Mouse (Mus musculus): Measurements from ENCODE around the gene Gpr39. TPM values are rescaled to one million over a fixed set of nuclear protein-coding genes. Genes with fewer than 3 reads are reported as not detected.
A peak's percentile ranks its signal among the peaks of the same experiment; 100 is the strongest.

The Gpr39 gene
- polyA plus RNA-seq, 1 experiment from 2014 or later: 14.3 TPM

DNA sequence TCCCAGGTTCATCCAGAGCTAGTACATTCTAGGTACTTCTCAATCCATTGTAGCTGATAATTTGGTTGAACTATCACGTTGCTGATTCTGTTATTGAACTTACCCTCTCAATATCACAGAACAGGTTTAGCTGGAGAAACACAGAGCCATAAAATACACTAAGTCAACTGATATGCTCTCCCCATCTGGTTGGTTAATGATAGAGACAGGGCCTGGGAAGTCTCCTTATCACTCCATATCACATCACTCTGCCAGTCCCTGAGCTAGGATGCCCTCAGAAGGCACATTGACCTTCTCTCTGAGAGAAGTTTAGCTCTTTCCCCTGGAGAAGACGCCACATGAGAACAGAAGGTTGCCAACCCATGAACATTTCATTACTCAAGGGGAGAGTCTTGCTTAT is 14.7 kb upstream of the Gpr39 start:
- ATAC-seq: no peak
- POLR2A ChIA-PET: no interaction called here
- no peak for DNase-seq (ENCODE audit: low read depth, low spot score)
- TF ChIP-seq CTCF (IDR thresholded peaks at IDR 0.05): no peak
- in situ Hi-C loops (cut with MboI; ENCODE audit: low pct_unique_long_range_greater_than_20kb): no loop called here
- no peaks in the 10 kb centered on the region for H3K27me3 ChIP-seq
- CTCF ChIA-PET: interaction anchor here (1.0 to 1.3 kb wide), 2 partner anchors 10 to 16 kb away, joined by 3 to 5 read pairs; no protein-coding TSS in a partner anchor

- H3K27me3 ChIP-seq: no peaks in the 10 kb centered on the region
- in situ Hi-C loops (cut with MboI; ENCODE audit: low pct_unique_long_range_greater_than_20kb): no loop called here
- no peak for TF ChIP-seq CTCF (IDR thresholded peaks at IDR 0.05)
- ATAC-seq (no peak), DNase-seq (ENCODE audit: low read depth, low spot score) (no peak)
- ChIA-PET CTCF (interaction anchor here (1.3 to 1.9 kb wide), 2 partner anchors 9 to 10 kb away, joined by 3 to 4 read pairs; no protein-coding TSS in a partner anchor), POLR2A (no interaction called here)
Observed at GRCm38 (mm10) chr1:125662660-125663059, 14.1 kb upstream of the Gpr39 start.

- CTCF ChIA-PET: interaction anchor here (1.9 kb wide), 1 partner anchor 11 kb away, joined by 4 read pairs; no protein-coding TSS in a partner anchor
- in situ Hi-C loops (cut with MboI; ENCODE audit: low pct_unique_long_range_greater_than_20kb): no loop called here
- TF ChIP-seq CTCF (IDR thresholded peaks at IDR 0.05): no peak
- DNase-seq (ENCODE audit: low read depth, low spot score): no peak
- peak; percentile 81 for ATAC-seq
- H3K27me3 ChIP-seq: no peaks in the 10 kb centered on the region
- POLR2A ChIA-PET: no interaction called here
Observed at GRCm38 (mm10) chr1:125663104-125663503, 13.7 kb upstream of the Gpr39 start.

GRCm38 (mm10) chr1:125665127-125665637 is 11.6 kb upstream of the Gpr39 start:
- in situ Hi-C loops (cut with MboI; ENCODE audit: low pct_unique_long_range_greater_than_20kb): no loop called here
- no peak for DNase-seq (ENCODE audit: low read depth, low spot score)
- TF ChIP-seq CTCF (IDR thresholded peaks at IDR 0.05): no peak
- H3K27me3 ChIP-seq: no peaks in the 10 kb centered on the region
- ChIA-PET POLR2A (no interaction called here), CTCF (interaction anchor here (1.1 kb wide), 2 partner anchors 119 to 125 kb away, joined by 3 read pairs; no protein-coding TSS in a partner anchor)
- no peak for ATAC-seq

DNA sequence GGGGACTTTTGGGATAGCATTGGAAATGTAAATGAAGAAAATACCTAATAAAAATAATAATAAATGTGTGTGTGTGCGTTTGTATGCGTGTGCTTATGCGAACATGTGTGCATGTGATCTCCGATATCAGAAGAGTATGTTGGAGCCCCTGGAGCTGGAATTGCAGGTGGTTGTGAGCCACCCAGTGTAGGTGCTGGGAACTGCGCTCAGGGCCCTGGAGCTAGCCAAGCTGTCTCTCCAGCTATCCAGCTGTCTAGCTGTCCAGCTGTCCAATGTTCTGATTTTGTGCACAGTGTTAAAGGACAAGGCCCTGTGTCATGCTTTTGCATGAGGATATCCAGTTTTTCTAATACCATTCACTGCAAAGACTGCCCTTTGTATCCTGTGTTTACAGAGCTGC is 7.8 kb upstream of the Gpr39 start:
- ATAC-seq (no peak), DNase-seq (ENCODE audit: low read depth, low spot score) (no peak)
- in situ Hi-C loops (cut with MboI; ENCODE audit: low pct_unique_long_range_greater_than_20kb): no loop called here
- POLR2A ChIA-PET: no interaction called here
- CTCF ChIA-PET: interaction anchor here (0.8 to 1.0 kb wide), 2 partner anchors 14 to 23 kb away, joined by 3 read pairs; no protein-coding TSS in a partner anchor
- peak; percentile 56 for TF ChIP-seq CTCF (IDR thresholded peaks at IDR 0.05)
- H3K27me3 ChIP-seq: no peaks in the 10 kb centered on the region

- no peak for TF ChIP-seq CTCF (IDR thresholded peaks at IDR 0.05)
- CTCF ChIA-PET: interaction anchor here (0.6 to 1.3 kb wide), 3 partner anchors 82 to 114 kb away, joined by 3 read pairs; no protein-coding TSS in a partner anchor
- in situ Hi-C loops (cut with MboI; ENCODE audit: low pct_unique_long_range_greater_than_20kb): loop anchor here (5.0 kb wide), 1 partner anchor 63 kb away; no protein-coding TSS in a partner anchor
- POLR2A ChIA-PET: no interaction called here
- ATAC-seq (no peak), DNase-seq (ENCODE audit: low read depth, low spot score) (no peak)
- H3K27me3 ChIP-seq: no peaks in the 10 kb centered on the region
Observed at GRCm38 (mm10) chr1:125675186-125675585, 1.6 kb upstream of the Gpr39 start.

DNA sequence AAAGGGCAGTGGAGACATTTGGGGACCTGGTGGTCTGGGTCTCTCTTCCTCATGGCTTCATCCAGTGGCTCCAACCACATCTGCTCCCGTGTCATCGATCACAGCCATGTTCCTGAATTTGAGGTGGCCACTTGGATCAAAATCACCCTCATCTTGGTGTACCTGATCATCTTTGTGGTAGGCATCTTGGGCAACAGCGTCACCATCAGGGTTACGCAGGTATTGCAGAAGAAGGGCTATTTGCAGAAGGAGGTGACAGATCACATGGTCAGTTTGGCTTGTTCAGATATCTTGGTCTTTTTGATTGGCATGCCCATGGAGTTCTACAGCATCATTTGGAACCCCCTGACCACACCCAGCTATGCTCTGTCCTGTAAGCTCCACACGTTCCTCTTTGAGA is 491 bp downstream of the Gpr39 start:
- ChIA-PET POLR2A (no interaction called here), CTCF (interaction anchor here (1.5 kb wide), 1 partner anchor 11 kb away, joined by 3 read pairs; no protein-coding TSS in a partner anchor)
- ATAC-seq: peak; percentile 15
- no peak for DNase-seq (ENCODE audit: low read depth, low spot score)
- TF ChIP-seq CTCF (IDR thresholded peaks at IDR 0.05): peak; percentile 90
- in situ Hi-C loops (cut with MboI; ENCODE audit: low pct_unique_long_range_greater_than_20kb): loop anchor here (5.0 kb wide), 1 partner anchor 65 kb away; no protein-coding TSS in a partner anchor
- H3K27me3 ChIP-seq: no peaks in the 10 kb centered on the region

DNA sequence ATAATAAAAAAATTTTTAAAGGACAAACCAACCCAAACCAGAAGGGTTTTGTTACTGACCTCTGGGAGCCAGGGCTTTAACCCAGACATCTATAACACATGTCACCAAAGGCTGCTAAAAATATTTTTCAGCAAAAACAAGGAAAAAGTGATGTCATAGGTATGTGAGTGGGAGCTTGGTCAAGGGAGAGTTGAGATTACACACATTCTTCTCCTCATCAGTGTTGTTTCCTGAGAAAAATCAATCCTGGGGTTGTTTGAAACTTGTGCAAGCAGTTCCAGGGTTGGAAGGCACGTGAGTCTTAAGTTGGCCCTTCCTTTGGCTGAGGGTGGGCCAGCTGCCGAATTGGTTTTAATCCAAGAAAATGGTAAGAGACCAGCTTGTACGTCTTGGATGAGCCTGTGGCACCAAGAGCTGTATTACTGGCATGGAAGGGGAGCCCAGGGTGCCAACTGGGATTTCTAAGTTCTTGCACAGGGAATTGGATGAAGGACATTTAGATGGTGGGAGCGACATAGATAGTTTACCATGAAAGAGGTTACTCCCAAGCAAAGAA is 2.8 kb downstream of the Gpr39 start:
- ATAC-seq (no peak), DNase-seq (ENCODE audit: low read depth, low spot score) (no peak)
- ChIA-PET CTCF (interaction anchor here (1.7 kb wide), 1 partner anchor 20 kb away, joined by 6 read pairs; no protein-coding TSS in a partner anchor), POLR2A (no interaction called here)
- no peak for TF ChIP-seq CTCF (IDR thresholded peaks at IDR 0.05)
- H3K27me3 ChIP-seq: no peaks in the 10 kb centered on the region
- in situ Hi-C loops (cut with MboI; ENCODE audit: low pct_unique_long_range_greater_than_20kb): loop anchor here (5.0 kb wide), 1 partner anchor 67 kb away; no protein-coding TSS in a partner anchor

GRCm38 (mm10) chr1:125684423-125684822 is 7.6 kb downstream of the Gpr39 start:
- ATAC-seq (no peak), DNase-seq (ENCODE audit: low read depth, low spot score) (no peak)
- no peaks in the 10 kb centered on the region for H3K27me3 ChIP-seq
- in situ Hi-C loops (cut with MboI; ENCODE audit: low pct_unique_long_range_greater_than_20kb): no loop called here
- ChIA-PET CTCF (no interaction called here), POLR2A (interaction anchor here (0.6 kb wide), 1 partner anchor 783 kb away, joined by 3 read pairs; no protein-coding TSS in a partner anchor)
- TF ChIP-seq CTCF (IDR thresholded peaks at IDR 0.05): no peak

DNA sequence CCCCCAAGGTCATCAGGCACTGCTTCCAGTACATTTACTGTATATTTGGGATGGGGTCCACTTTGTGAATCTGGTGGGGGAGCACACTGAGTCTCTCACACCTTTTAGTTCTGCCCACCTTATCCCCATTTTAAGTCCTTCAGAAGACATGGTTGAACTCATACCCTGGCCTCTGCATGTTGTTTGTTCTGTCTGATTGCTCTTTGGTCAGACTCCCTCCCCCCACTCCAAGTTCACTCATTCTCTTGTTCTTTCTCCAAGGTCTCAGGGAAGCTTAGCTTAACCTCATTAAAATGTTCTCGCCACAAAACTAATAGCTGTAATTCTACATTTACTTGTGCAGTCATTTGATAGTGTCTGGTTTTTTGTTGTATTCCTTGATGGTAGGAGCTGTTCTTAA is 8.5 kb downstream of the Gpr39 start:
- DNase-seq (ENCODE audit: low read depth, low spot score): no peak
- ATAC-seq: no peak
- no peak for TF ChIP-seq CTCF (IDR thresholded peaks at IDR 0.05)
- ChIA-PET CTCF (interaction anchor here (1.2 kb wide), 1 partner anchor 13 kb away, joined by 3 read pairs; no protein-coding TSS in a partner anchor), POLR2A (no interaction called here)
- in situ Hi-C loops (cut with MboI; ENCODE audit: low pct_unique_long_range_greater_than_20kb): no loop called here
- H3K27me3 ChIP-seq: no peaks in the 10 kb centered on the region

GRCm38 (mm10) chr1:125687701-125688420 is 11.1 kb downstream of the Gpr39 start:
- in situ Hi-C loops (cut with MboI; ENCODE audit: low pct_unique_long_range_greater_than_20kb): no loop called here
- DNase-seq (ENCODE audit: low read depth, low spot score) (no peak), ATAC-seq (peak; percentile 95)
- ChIA-PET POLR2A (no interaction called here), CTCF (no interaction called here)
- no peaks in the 10 kb centered on the region for H3K27me3 ChIP-seq
- TF ChIP-seq CTCF (IDR thresholded peaks at IDR 0.05): no peak

Data from Patski (cell line).